Mouse (Mus musculus) limb, embryonic 11.5 days (tissue): ENCODE measurements around the gene Pigl. TPM values are rescaled to one million over a fixed set of nuclear protein-coding genes. Genes with fewer than 3 reads are reported as not detected.

ENCODE experiments used
- ATAC-seq: fragments of 200-750 bp; cut with Nextera tagmentation; 2 replicates; pipeline ENCODE4 v1.8.0; 2017; ENCODE audit warnings: low read depth; ENCODE audit not compliant: insufficient number of reproducible peaks, low FRiP score, low TSS enrichment
- DNase-seq: peaks from one replicate; pipeline ENCODE4 v3.0.0-alpha.2; 2015; ENCODE audit warnings: low spot score
- H3K27ac ChIP-seq: fragments of 300-500 bp; sonication (generic); replicated peaks from 2 replicates; pipeline ENCODE4 v1.5.1; 2014; ENCODE audit warnings: low read depth, mild to moderate bottlenecking, low read length
- H3K27me3 ChIP-seq: fragments of 300-500 bp; sonication (generic); 2 replicates; pipeline ENCODE4 v1.6.1; 2014; ENCODE audit warnings: mild to moderate bottlenecking, low read length, mixed read lengths; ENCODE audit not compliant: control insufficient read depth, insufficient read depth
- H3K36me3 ChIP-seq: fragments of 300-500 bp; sonication (generic); 2 replicates; pipeline ENCODE4 v1.6.1; 2014; ENCODE audit warnings: mild to moderate bottlenecking, low read length, moderate library complexity, mixed read lengths; ENCODE audit not compliant: control insufficient read depth, insufficient read depth
- H3K4me1 ChIP-seq: fragments of 300-500 bp; sonication (generic); 2 replicates; pipeline ENCODE4 v1.6.1; 2014; ENCODE audit warnings: low read length, mixed read lengths; ENCODE audit not compliant: control insufficient read depth, insufficient read depth
- H3K4me2 ChIP-seq: fragments of 300-500 bp; sonication (generic); 2 replicates; pipeline ENCODE4 v1.6.1; 2014; ENCODE audit warnings: low read depth, mild to moderate bottlenecking, moderate library complexity; ENCODE audit not compliant: severe bottlenecking
- H3K4me3 ChIP-seq: fragments of 300-500 bp; sonication (generic); 2 replicates; pipeline ENCODE4 v1.5.1; 2014; ENCODE audit warnings: low read depth, low read length
- H3K9ac ChIP-seq: fragments of 300-500 bp; sonication (generic); 2 replicates; pipeline ENCODE4 v1.6.1; 2014; ENCODE audit warnings: mild to moderate bottlenecking, low read length
- H3K9me3 ChIP-seq: fragments of 300-500 bp; sonication (generic); 2 replicates; pipeline ENCODE4 v1.6.1; 2016; ENCODE audit warnings: low read length; ENCODE audit not compliant: control insufficient read depth
- WGBS: fragments of 180-500 bp; shearing (Covaris S2); extraction: QIAGEN DNeasy Blood & Tissue Kit; methylation state at CpG from one replicate; pipeline ENCODE4 v1.1.7; 2014; 5-methylcytosine and 5-hydroxymethylcytosine counted together
- polyA plus RNA-seq: library from polyadenylated mRNA; unstranded; fragments of >200 nt; fragmentation: Nextera tagmentation; extraction: Ambion mirVana; gene quantifications from 2 replicates; pipeline ENCODE4 v1.2.1, GENCODE M21; 2014

Gene Pigl
- polyA plus RNA-seq, 1 experiment from 2014 or later = 13.7 TPM

DNA sequence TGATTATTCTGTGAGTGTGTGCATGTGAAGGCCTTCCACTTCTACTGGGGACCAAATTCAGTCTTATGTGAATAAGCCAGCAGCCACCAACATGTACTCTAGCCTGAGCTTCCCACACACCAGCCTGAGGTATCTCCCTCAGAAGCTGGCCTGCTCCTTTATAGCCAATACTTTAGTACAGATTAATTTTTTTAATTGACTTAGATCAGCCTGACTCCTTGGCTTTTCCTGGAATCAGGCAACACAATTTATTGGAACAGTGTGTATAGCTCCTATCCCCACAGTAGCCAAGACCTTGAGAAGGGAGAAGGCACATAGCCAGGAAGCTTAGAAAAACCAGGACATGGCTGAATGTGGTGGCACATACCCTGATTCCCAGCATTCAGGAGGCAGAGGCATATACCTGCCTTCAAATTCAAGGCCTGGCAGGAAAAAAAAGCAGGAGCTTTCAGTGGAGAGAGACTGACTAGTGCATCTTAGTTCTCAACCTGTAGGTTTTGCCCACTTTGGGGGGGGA is 97.7 kb downstream of the Pigl start:
- Histone ChIP-seq H3K4me2 (no peak overlapping the region), H3K27ac (no peak overlapping the region), H3K27me3 (no peaks in the 10 kb centered on the region), H3K9ac (no peak overlapping the region), H3K36me3 (peaks cover 11% of the 10 kb centered on the region; the same call in 1 of the 2 replicates), H3K9me3 (no peaks in the 10 kb centered on the region), H3K4me3 (no peak overlapping the region), H3K4me1 (peaks cover 10% of the 10 kb centered on the region)
- no peak for DNase-seq
- no peak for ATAC-seq

DNA sequence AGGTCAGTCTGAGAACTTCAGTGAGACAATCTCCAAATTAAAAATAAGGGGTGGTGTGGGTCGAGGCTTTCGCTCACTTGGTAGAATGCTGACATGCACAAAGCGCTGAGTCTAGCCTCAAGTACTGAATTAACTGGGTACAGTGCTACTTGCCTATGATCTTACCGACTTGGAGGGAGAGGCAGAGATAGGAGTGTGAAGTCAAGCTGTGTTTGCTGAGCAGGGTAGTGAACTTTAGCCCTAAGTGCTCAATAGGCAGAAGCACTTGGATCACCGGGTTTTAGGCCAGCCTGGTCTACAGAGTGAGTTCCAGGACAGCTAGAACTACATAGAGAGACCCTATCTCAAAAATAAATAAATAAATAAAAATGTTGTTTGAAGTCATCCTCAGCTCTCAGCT is 98.9 kb downstream of the Pigl start:
- WGBS = 71% methylated on average over 5 of the region's 5 CpGs
- H3K9ac ChIP-seq = no peak overlapping the region
- no peak for DNase-seq
- H3K27me3 ChIP-seq = no peaks in the 10 kb centered on the region
- H3K4me3 ChIP-seq = no peak overlapping the region
- ATAC-seq = no peak
- no peaks in the 10 kb centered on the region for H3K9me3 ChIP-seq
- no peak overlapping the region for H3K4me2 ChIP-seq
- H3K27ac ChIP-seq = no peak overlapping the region
- H3K36me3 ChIP-seq = peaks cover 11% of the 10 kb centered on the region; the same call in 1 of the 2 replicates
- peaks cover 10% of the 10 kb centered on the region for H3K4me1 ChIP-seq

DNA sequence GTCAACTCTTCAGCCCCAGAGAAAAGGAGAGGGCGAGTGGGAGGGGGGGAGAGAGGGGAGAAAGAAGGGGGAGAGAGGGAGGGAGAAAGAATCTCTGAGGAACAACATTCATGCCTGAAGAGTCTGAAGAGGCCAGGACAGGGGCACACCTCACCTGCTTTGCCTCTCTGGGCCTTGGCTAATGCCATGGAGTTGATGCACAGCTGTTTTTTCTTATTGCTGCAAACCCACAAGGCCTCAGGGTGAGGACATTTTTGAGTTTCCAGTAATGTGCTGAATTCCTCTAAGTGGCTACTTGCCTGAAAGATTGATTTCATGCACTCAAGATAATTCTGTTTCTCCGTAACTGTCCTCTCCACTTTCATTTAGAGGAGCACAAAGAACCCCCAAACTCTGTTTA is 99.9 kb downstream of the Pigl start:
- 69% methylated on average over 2 of the region's 2 CpGs for WGBS
- Histone ChIP-seq H3K4me1 (peaks cover 10% of the 10 kb centered on the region), H3K27me3 (no peaks in the 10 kb centered on the region), H3K36me3 (peaks cover 11% of the 10 kb centered on the region; the same call in 1 of the 2 replicates), H3K9ac (no peak overlapping the region), H3K4me3 (no peak overlapping the region), H3K27ac (no peak overlapping the region), H3K4me2 (no peak overlapping the region), H3K9me3 (no peaks in the 10 kb centered on the region)
- ATAC-seq = no peak
- no peak for DNase-seq

DNA sequence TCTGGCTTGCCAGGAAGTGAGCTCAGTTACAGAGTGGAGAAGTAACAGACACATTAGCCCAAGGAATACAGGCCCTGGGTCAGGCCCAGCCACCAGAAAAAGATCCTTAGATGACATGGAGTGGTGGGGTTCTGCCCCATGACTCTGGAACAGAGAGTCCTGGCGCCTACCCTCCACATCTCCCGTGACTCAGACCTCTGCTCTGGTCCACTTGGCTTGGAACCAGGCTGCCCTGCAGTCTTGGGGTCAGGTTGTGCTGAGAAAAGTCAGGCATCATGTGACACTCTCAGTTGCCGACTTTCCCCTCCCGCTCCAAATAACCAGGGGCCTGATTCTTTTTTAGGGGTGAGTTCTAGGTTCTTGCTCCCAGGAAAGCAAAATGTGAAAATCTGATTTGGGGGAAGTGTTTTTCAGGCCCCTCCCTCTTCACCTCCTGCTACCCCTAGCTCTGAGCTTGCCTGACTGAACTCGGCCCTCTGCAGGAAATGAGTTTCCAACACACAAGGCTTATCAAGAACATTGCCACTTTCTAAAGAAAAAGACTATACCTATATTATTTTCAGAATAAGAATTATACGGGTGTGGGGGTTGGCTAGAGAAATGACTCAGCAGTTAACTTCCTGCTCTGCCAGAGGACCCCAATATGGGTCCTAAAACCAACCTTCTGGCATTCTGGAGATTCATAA is 100.8 kb downstream of the Pigl start:
- Histone ChIP-seq H3K27ac (no peak overlapping the region), H3K27me3 (no peaks in the 10 kb centered on the region), H3K9ac (no peak overlapping the region), H3K4me2 (no peak overlapping the region), H3K9me3 (no peaks in the 10 kb centered on the region), H3K36me3 (peaks cover 9% of the 10 kb centered on the region; the same call in 1 of the 2 replicates), H3K4me3 (no peak overlapping the region), H3K4me1 (peaks cover 6% of the 10 kb centered on the region)
- ATAC-seq = no peak
- 55% methylated on average over 6 of the region's 6 CpGs for WGBS
- no peak for DNase-seq

DNA sequence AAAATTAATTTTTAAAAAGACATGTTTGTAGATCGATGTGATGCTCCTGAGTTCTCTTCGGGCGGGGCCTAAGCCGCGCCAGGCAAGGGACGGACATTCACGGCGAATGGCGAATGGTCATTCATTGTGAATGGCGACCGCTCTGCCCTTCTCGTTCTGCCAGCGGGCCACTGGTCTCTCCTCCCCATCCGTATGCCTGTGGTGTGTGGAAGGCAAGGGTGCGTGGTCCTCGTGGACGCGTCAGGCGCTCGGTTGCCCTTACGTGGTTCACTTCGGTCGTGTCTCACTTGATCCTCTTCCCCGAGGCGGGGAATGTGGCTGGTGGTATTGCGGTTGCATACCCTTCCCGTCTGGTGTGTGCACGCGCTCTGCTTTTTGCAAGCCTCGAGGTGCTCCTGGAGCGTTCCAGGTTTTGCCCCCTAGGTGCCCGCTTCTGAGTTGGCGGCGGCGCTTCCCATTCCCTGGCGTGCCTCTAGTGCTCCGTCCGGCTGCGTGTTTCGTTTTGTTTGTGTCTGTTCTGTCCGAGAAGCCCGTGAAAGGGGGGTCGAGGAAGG is 102.3 kb downstream of the Pigl start:
- peak overlapping the region; percentile 45 for H3K4me2 ChIP-seq
- H3K4me1 ChIP-seq = no peaks in the 10 kb centered on the region
- no peaks in the 10 kb centered on the region for H3K9me3 ChIP-seq
- no peak overlapping the region for H3K27ac ChIP-seq
- 34% methylated on average over 43 of the region's 43 CpGs for WGBS
- no peaks in the 10 kb centered on the region for H3K36me3 ChIP-seq
- H3K9ac ChIP-seq = peak overlapping the region; percentile 27; the same call in 1 of the 2 replicates
- H3K4me3 ChIP-seq = peak overlapping the region; percentile 14; the same call in 1 of the 2 replicates
- ATAC-seq (no peak), DNase-seq (peak; percentile 45)
- H3K27me3 ChIP-seq = no peaks in the 10 kb centered on the region

DNA sequence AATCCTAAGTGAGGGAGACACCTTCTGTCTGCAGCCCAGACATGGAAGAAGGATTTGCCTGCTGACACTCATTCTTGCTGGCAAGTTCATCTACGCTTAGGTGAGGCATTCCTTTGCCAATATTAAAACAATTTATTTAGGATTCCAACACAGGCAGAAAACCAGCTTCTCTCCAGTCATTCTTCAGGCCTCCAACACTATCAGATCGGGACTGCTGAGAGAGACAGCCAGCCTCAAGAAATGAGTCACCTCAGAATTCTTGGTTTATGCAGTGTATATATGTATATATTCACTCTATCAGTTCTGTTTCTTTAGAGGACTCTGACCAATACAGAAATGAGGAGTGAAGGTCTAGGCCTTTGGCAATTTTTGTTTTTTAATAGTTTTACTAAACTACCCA is 105.3 kb downstream of the Pigl start:
- Histone ChIP-seq H3K27me3 (no peaks in the 10 kb centered on the region), H3K4me1 (no peaks in the 10 kb centered on the region), H3K9me3 (no peaks in the 10 kb centered on the region), H3K4me2 (no peak overlapping the region), H3K36me3 (no peaks in the 10 kb centered on the region), H3K4me3 (no peak overlapping the region), H3K27ac (no peak overlapping the region), H3K9ac (no peak overlapping the region)
- ATAC-seq (no peak), DNase-seq (no peak)
- 83% methylated on average over 2 of the region's 2 CpGs for WGBS

Other genes starting within 250 kb of the Pigl start
- gene Adora2b, start 209.5 kb upstream of the Pigl start, polyA plus RNA-seq = 7.6 and 7.9 TPM in 2 replicates
- 17.9 and 20.2 TPM in 2 replicates for gene Zswim7, start 177.1 kb upstream of the Pigl start, polyA plus RNA-seq
- gene Ttc19, start 177.0 kb upstream of the Pigl start, polyA plus RNA-seq = 15.5 and 18.5 TPM in 2 replicates
- gene Ncor1, start 81 bp downstream of the Pigl start, polyA plus RNA-seq = 170 and 185 TPM in 2 replicates
- gene Cenpv, start 80.8 kb downstream of the Pigl start, polyA plus RNA-seq = 47.8 and 53.8 TPM in 2 replicates
- gene Ubb, start 92.7 kb downstream of the Pigl start, polyA plus RNA-seq = 3,696 and 3,837 TPM in 2 replicates
- 0.69 and 1.4 TPM in 2 replicates for gene Trpv2, start 116.0 kb downstream of the Pigl start, polyA plus RNA-seq
- 20.6 TPM in 2 replicates for gene Lrrc75a, start 190.1 kb downstream of the Pigl start, polyA plus RNA-seq
- 54.1 and 60.7 TPM in 2 replicates for gene Mmgt2, start 190.2 kb downstream of the Pigl start, polyA plus RNA-seq